Mouse (Mus musculus): Measurements from ENCODE around the gene Gm33815.
"Not testable (repeated sequence)": the region's sequence is repeated elsewhere in the genome, so short reads cannot be mapped to it uniquely, and the experiment has no call there.

The Gm33815 gene

GRCm38 (mm10) chrY:69320832-69321231 is at the start of gene Gm33815:
Gene Gm33815 (plus strand): TSS chrY:69321132.
- DNase-seq (ENCODE audit: low spot score in 2 of 2), result not testable (repeated sequence)
